Mouse (Mus musculus): ENCODE results near the gene Ric8a. TPM values are rescaled to one million over a fixed set of nuclear protein-coding genes. Genes with fewer than 3 reads are reported as not detected.

The Ric8a gene
- polyA plus RNA-seq (2015; fragmentation: Nextera tagmentation; extraction: Ambion mirVana) = 59.0 and 64.3 TPM in 2 replicates

- WGBS = under 1% methylated on average over 50 of the region's 50 CpGs
- H3K9me3 ChIP-seq (ENCODE audit: control insufficient read depth, low read length) = no peaks in the 10 kb centered on the region
- H3K36me3 ChIP-seq (ENCODE audit: control insufficient read depth, insufficient read depth, low read length) = peaks cover 29% of the 10 kb centered on the region
- H3K27ac ChIP-seq (ENCODE audit: low read length) = peak within 1 kb of the TSS; percentile 95
- H3K4me2 ChIP-seq (ENCODE audit: low read depth, low read length) = peak within 1 kb of the TSS; percentile 98
- H3K27me3 ChIP-seq (ENCODE audit: control insufficient read depth, insufficient read depth, low read depth, low read length) = no peaks in the 10 kb centered on the region
- peak; percentile 83 for ATAC-seq (ENCODE audit: low read depth)
- peaks cover 17% of the 10 kb centered on the region for H3K4me1 ChIP-seq (replicated peaks; ENCODE audit: control insufficient read depth, insufficient read depth, low read length)
- peak within 1 kb of the TSS; percentile 68 for H3K4me3 ChIP-seq (ENCODE audit: low read length)
- peak within 1 kb of the TSS; percentile 83 for H3K9ac ChIP-seq (ENCODE audit: low read length)
Observed at GRCm38 (mm10) chr7:140856785-140857549, at the start of gene Ric8a. Gene Ric8a, plus strand, starts transcription at chr7:140856957.

- Histone ChIP-seq H3K9me3 (ENCODE audit: control insufficient read depth, low read length) (no peaks in the 10 kb centered on the region), H3K36me3 (ENCODE audit: control insufficient read depth, insufficient read depth, low read length) (no peaks in the 10 kb centered on the region), H3K4me1 (replicated peaks; ENCODE audit: control insufficient read depth, insufficient read depth, low read length) (no peaks in the 10 kb centered on the region), H3K4me2 (ENCODE audit: low read depth, low read length) (no peak overlapping the region), H3K9ac (ENCODE audit: low read length) (no peak overlapping the region), H3K4me3 (ENCODE audit: low read length) (no peak overlapping the region), H3K27ac (ENCODE audit: low read length) (no peak overlapping the region), H3K27me3 (ENCODE audit: control insufficient read depth, insufficient read depth, low read depth, low read length) (no peaks in the 10 kb centered on the region)
- WGBS = 82% methylated on average over 6 of the region's 6 CpGs
- ATAC-seq (ENCODE audit: low read depth) = no peak
Observed at GRCm38 (mm10) chr7:140810496-140810895, 46.3 kb upstream of the Ric8a start.

- Histone ChIP-seq H3K4me1 (replicated peaks; ENCODE audit: control insufficient read depth, insufficient read depth, low read length) (no peaks in the 10 kb centered on the region), H3K36me3 (ENCODE audit: control insufficient read depth, insufficient read depth, low read length) (no peaks in the 10 kb centered on the region), H3K9me3 (ENCODE audit: control insufficient read depth, low read length) (no peaks in the 10 kb centered on the region), H3K9ac (ENCODE audit: low read length) (no peak overlapping the region), H3K27me3 (ENCODE audit: control insufficient read depth, insufficient read depth, low read depth, low read length) (no peaks in the 10 kb centered on the region), H3K27ac (ENCODE audit: low read length) (no peak overlapping the region), H3K4me3 (ENCODE audit: low read length) (no peak overlapping the region), H3K4me2 (ENCODE audit: low read depth, low read length) (no peak overlapping the region)
- no peak for ATAC-seq (ENCODE audit: low read depth)
- WGBS = 73% methylated on average over 13 of the region's 13 CpGs
Observed at GRCm38 (mm10) chr7:140811714-140812113, 45.0 kb upstream of the Ric8a start.

- H3K4me2 ChIP-seq (ENCODE audit: low read depth, low read length) = no peak overlapping the region
- no peaks in the 10 kb centered on the region for H3K4me1 ChIP-seq (replicated peaks; ENCODE audit: control insufficient read depth, insufficient read depth, low read length)
- H3K9me3 ChIP-seq (ENCODE audit: control insufficient read depth, low read length) = no peaks in the 10 kb centered on the region
- H3K36me3 ChIP-seq (ENCODE audit: control insufficient read depth, insufficient read depth, low read length) = no peaks in the 10 kb centered on the region
- no peak overlapping the region for H3K4me3 ChIP-seq (ENCODE audit: low read length)
- no peak overlapping the region for H3K9ac ChIP-seq (ENCODE audit: low read length)
- H3K27ac ChIP-seq (ENCODE audit: low read length) = no peak overlapping the region
- WGBS = 80% methylated on average over 12 of the region's 12 CpGs
- no peak for ATAC-seq (ENCODE audit: low read depth)
- H3K27me3 ChIP-seq (ENCODE audit: control insufficient read depth, insufficient read depth, low read depth, low read length) = no peaks in the 10 kb centered on the region
Observed at GRCm38 (mm10) chr7:140812850-140813249, 43.9 kb upstream of the Ric8a start.

GRCm38 (mm10) chr7:140820173-140820572, 36.6 kb upstream of the Ric8a start:
- H3K36me3 ChIP-seq (ENCODE audit: control insufficient read depth, insufficient read depth, low read length) = no peaks in the 10 kb centered on the region
- no peak overlapping the region for H3K9ac ChIP-seq (ENCODE audit: low read length)
- H3K27ac ChIP-seq (ENCODE audit: low read length) = no peak overlapping the region
- no peaks in the 10 kb centered on the region; the same call in 1 of the 2 replicates for H3K4me1 ChIP-seq (replicated peaks; ENCODE audit: control insufficient read depth, insufficient read depth, low read length)
- H3K9me3 ChIP-seq (ENCODE audit: control insufficient read depth, low read length) = no peaks in the 10 kb centered on the region
- no peak overlapping the region for H3K4me2 ChIP-seq (ENCODE audit: low read depth, low read length)
- H3K27me3 ChIP-seq (ENCODE audit: control insufficient read depth, insufficient read depth, low read depth, low read length) = no peaks in the 10 kb centered on the region
- WGBS = 34% methylated on average over 4 of the region's 4 CpGs
- ATAC-seq (ENCODE audit: low read depth) = no peak
- H3K4me3 ChIP-seq (ENCODE audit: low read length) = no peak overlapping the region

- H3K4me2 ChIP-seq (ENCODE audit: low read depth, low read length) = peak overlapping the region; percentile 67
- peak overlapping the region; percentile 45 for H3K4me3 ChIP-seq (ENCODE audit: low read length)
- H3K4me1 ChIP-seq (replicated peaks; ENCODE audit: control insufficient read depth, insufficient read depth, low read length) = no peaks in the 10 kb centered on the region; the same call in 1 of the 2 replicates
- ATAC-seq (ENCODE audit: low read depth) = no peak
- H3K36me3 ChIP-seq (ENCODE audit: control insufficient read depth, insufficient read depth, low read length) = no peaks in the 10 kb centered on the region
- H3K9me3 ChIP-seq (ENCODE audit: control insufficient read depth, low read length) = no peaks in the 10 kb centered on the region
- H3K9ac ChIP-seq (ENCODE audit: low read length) = no peak overlapping the region
- 44% methylated on average over 5 of the region's 5 CpGs for WGBS
- no peaks in the 10 kb centered on the region for H3K27me3 ChIP-seq (ENCODE audit: control insufficient read depth, insufficient read depth, low read depth, low read length)
- no peak overlapping the region for H3K27ac ChIP-seq (ENCODE audit: low read length)
Observed at GRCm38 (mm10) chr7:140821305-140821652, 35.5 kb upstream of the Ric8a start.

- H3K4me1 ChIP-seq (replicated peaks; ENCODE audit: control insufficient read depth, insufficient read depth, low read length) = no peaks in the 10 kb centered on the region; the same call in 1 of the 2 replicates
- H3K9me3 ChIP-seq (ENCODE audit: control insufficient read depth, low read length) = no peaks in the 10 kb centered on the region
- H3K9ac ChIP-seq (ENCODE audit: low read length) = peak within 1 kb of the TSS; percentile 61
- peak within 1 kb of the TSS; percentile 67 for H3K4me2 ChIP-seq (ENCODE audit: low read depth, low read length)
- H3K27me3 ChIP-seq (ENCODE audit: control insufficient read depth, insufficient read depth, low read depth, low read length) = no peaks in the 10 kb centered on the region
- WGBS = 2% methylated on average over 21 of the region's 21 CpGs
- H3K4me3 ChIP-seq (ENCODE audit: low read length) = peak within 1 kb of the TSS; percentile 45
- H3K27ac ChIP-seq (ENCODE audit: low read length) = no peak within 1 kb of the TSS
- ATAC-seq (ENCODE audit: low read depth) = 0 out of 2 replicates have a peak, but pooled peaks have one; percentile 28
- H3K36me3 ChIP-seq (ENCODE audit: control insufficient read depth, insufficient read depth, low read length) = no peaks in the 10 kb centered on the region
Observed at GRCm38 (mm10) chr7:140821653-140822329, 35.0 kb upstream of the Ric8a start, which contains the start of gene Zfp941. Gene Zfp941, minus strand, starts transcription at chr7:140822178.

GRCm38 (mm10) chr7:140822731-140823130, 34.0 kb upstream of the Ric8a start:
- 87% methylated on average over 4 of the region's 4 CpGs for WGBS
- ATAC-seq (ENCODE audit: low read depth) = no peak
- Histone ChIP-seq H3K4me1 (replicated peaks; ENCODE audit: control insufficient read depth, insufficient read depth, low read length) (no peaks in the 10 kb centered on the region; the same call in 1 of the 2 replicates), H3K9ac (ENCODE audit: low read length) (no peak overlapping the region), H3K9me3 (ENCODE audit: control insufficient read depth, low read length) (no peaks in the 10 kb centered on the region), H3K27ac (ENCODE audit: low read length) (no peak overlapping the region), H3K4me2 (ENCODE audit: low read depth, low read length) (no peak overlapping the region), H3K27me3 (ENCODE audit: control insufficient read depth, insufficient read depth, low read depth, low read length) (no peaks in the 10 kb centered on the region), H3K36me3 (ENCODE audit: control insufficient read depth, insufficient read depth, low read length) (no peaks in the 10 kb centered on the region), H3K4me3 (ENCODE audit: low read length) (no peak overlapping the region)

GRCm38 (mm10) chr7:140828171-140828881, 28.4 kb upstream of the Ric8a start:
- H3K9me3 ChIP-seq (ENCODE audit: control insufficient read depth, low read length) = no peaks in the 10 kb centered on the region

More at GRCm38 (mm10) chr7:140828171-140828881, 28.4 kb upstream of the Ric8a start:
- no peak overlapping the region for H3K27ac ChIP-seq (ENCODE audit: low read length)
- no peak for ATAC-seq (ENCODE audit: low read depth)
- H3K4me2 ChIP-seq (ENCODE audit: low read depth, low read length) = no peak overlapping the region
- no peaks in the 10 kb centered on the region for H3K36me3 ChIP-seq (ENCODE audit: control insufficient read depth, insufficient read depth, low read length)
- H3K4me1 ChIP-seq (replicated peaks; ENCODE audit: control insufficient read depth, insufficient read depth, low read length) = no peaks in the 10 kb centered on the region
- no peaks in the 10 kb centered on the region for H3K27me3 ChIP-seq (ENCODE audit: control insufficient read depth, insufficient read depth, low read depth, low read length)
- no peak overlapping the region for H3K9ac ChIP-seq (ENCODE audit: low read length)
- H3K4me3 ChIP-seq (ENCODE audit: low read length) = no peak overlapping the region
- WGBS = 18% methylated on average over 8 of the region's 8 CpGs

Measured in lung, embryonic 16.5 days (tissue).